Mouse (Mus musculus): ENCODE measurements at regions not wholly inside any gene's neighbourhood (a gene's known extent, or its start where the extent isn't known, plus 50 kb on each side); places are given as distances from the start of the nearest gene placed in this dataset.

DNA sequence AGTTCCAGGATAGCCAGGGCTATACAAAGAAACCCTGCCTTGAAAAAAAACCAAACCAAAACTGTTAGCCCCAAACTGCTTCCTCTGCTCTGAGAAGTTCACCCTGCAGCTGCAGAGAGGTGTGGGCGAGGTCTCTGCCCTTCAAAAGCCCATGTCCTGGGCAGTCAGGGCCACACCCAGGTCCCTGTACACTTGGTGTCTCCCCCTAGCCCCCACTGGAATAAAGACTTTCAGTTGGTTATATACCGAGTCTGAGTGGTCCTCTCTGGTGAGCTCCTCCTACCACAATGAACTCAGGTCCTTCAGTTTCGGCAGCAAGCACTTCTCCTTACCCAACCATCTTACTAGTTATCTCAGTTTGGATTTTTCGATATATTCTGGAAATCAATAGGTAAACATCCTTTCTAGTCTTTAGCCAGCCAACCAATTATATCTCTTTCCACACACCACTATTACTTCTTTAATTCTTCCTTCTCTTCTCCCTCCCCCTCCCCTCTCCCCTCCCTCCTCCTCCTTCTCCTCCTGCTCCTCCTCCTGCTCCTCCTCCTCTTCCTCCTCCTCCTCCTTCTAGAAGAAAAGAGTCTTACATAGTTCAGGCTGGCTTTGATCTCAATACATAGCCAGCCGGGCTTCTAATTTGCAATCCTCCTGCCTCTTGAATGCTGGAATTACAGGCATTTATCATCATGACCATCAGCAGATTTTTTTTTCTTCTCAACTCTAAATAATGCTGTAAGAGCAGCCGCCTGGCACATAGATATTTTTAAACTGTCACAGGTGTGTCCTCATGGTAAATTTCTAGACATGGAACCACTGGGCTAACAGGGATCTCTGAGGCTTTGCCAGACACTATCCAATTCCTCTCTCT, 103.9 kb upstream of the Max start:
- Histone ChIP-seq H3K4me1 (ENCODE audit: control insufficient read depth, insufficient read depth, low read length) (no peaks in the 10 kb centered on the region), H3K27ac (ENCODE audit: insufficient read depth, low read length) (no peak overlapping the region), H3K4me3 (ENCODE audit: insufficient read depth, low read length) (no peak overlapping the region)
- no peak for TF ChIP-seq CTCF (IDR thresholded peaks at IDR 0.05; ENCODE audit: borderline replicate concordance, insufficient read depth, low read length)
- TF ChIP-seq POLR2A (IDR thresholded peaks at IDR 0.05; ENCODE audit: low read depth, low read length): no peak

GRCm38 (mm10) chr12:77064048-77064447, 102.0 kb upstream of the Max start:
- TF ChIP-seq POLR2A (IDR thresholded peaks at IDR 0.05; ENCODE audit: low read depth, low read length) (no peak), CTCF (IDR thresholded peaks at IDR 0.05; ENCODE audit: borderline replicate concordance, insufficient read depth, low read length) (no peak)
- Histone ChIP-seq H3K27ac (ENCODE audit: insufficient read depth, low read length) (no peak overlapping the region), H3K4me3 (ENCODE audit: insufficient read depth, low read length) (no peak overlapping the region), H3K4me1 (ENCODE audit: control insufficient read depth, insufficient read depth, low read length) (peaks cover 3% of the 10 kb centered on the region; the same call in 1 of the 2 replicates)

DNA sequence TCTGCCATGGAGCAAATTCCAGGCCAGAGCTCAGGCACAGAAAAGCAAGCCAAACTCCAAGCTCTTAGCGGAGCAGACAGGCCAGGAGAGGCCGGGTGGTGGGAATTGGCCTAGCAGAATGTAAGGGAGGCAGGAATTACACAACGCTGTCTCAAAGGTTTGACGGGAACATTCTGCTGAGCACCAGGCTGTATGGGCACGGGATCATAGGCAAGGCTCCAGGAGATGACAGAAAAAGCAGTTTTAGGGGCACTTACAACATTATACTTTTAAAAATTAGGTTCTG, 99.5 kb upstream of the Max start:
- Histone ChIP-seq H3K27ac (ENCODE audit: insufficient read depth, low read length) (no peak overlapping the region), H3K4me1 (ENCODE audit: control insufficient read depth, insufficient read depth, low read length) (peaks cover 5% of the 10 kb centered on the region), H3K4me3 (ENCODE audit: insufficient read depth, low read length) (no peak overlapping the region)
- TF ChIP-seq CTCF (IDR thresholded peaks at IDR 0.05; ENCODE audit: borderline replicate concordance, insufficient read depth, low read length) (no peak), POLR2A (IDR thresholded peaks at IDR 0.05; ENCODE audit: low read depth, low read length) (no peak)

DNA sequence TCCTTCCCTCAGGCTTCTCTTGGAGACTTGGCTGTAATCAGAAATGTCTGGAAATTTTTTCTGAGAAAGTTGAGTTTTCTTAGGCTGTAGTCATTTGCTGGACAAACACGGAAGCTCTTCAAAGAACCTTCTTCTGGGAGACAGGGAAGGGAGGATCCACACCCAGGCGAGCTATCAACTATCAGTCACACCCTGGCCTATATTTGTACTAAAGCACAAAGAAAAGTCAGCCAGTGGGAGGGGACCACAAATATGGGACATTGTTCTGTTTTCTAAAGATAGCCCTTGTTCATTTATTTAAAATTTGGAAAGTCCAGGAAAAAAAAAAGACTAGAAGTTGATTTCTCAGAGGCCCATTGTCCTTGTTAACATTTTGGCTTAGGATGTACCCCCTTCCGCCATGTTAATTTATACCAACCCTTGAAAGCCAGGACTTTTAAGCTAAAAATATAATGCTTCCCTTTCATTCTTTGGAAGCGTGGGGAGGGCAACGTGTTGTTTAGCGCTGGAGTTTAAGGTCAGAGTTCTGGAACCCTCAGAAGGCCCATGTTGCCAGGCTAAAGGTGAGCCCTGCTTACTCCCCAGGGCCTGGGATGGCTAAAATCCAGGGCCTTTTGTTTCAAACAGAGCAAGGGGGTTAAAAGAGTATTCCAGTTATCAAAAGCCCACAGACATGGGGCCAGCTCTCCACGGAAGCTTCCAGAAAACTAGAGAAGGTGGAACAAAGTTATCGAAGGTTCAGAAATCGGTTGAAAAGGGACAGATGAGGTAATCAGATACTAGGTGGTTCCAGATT, 99.0 kb upstream of the Max start:
- H3K4me1 ChIP-seq (ENCODE audit: control insufficient read depth, insufficient read depth, low read length): peaks cover 5% of the 10 kb centered on the region
- H3K4me3 ChIP-seq (ENCODE audit: insufficient read depth, low read length): no peak overlapping the region
- TF ChIP-seq CTCF (IDR thresholded peaks at IDR 0.05; ENCODE audit: borderline replicate concordance, insufficient read depth, low read length) (no peak), POLR2A (IDR thresholded peaks at IDR 0.05; ENCODE audit: low read depth, low read length) (no peak)
- H3K27ac ChIP-seq (ENCODE audit: insufficient read depth, low read length): peak overlapping the region; percentile 23; the same call in 1 of the 2 replicates

GRCm38 (mm10) chr12:77060060-77060695, 98.2 kb upstream of the Max start:
- TF ChIP-seq CTCF (IDR thresholded peaks at IDR 0.05; ENCODE audit: borderline replicate concordance, insufficient read depth, low read length) (no peak), POLR2A (IDR thresholded peaks at IDR 0.05; ENCODE audit: low read depth, low read length) (no peak)
- H3K4me3 ChIP-seq (ENCODE audit: insufficient read depth, low read length): no peak overlapping the region
- peak overlapping the region; percentile 7; the same call in 1 of the 2 replicates for H3K27ac ChIP-seq (ENCODE audit: insufficient read depth, low read length)
- peaks cover 5% of the 10 kb centered on the region for H3K4me1 ChIP-seq (ENCODE audit: control insufficient read depth, insufficient read depth, low read length)

DNA sequence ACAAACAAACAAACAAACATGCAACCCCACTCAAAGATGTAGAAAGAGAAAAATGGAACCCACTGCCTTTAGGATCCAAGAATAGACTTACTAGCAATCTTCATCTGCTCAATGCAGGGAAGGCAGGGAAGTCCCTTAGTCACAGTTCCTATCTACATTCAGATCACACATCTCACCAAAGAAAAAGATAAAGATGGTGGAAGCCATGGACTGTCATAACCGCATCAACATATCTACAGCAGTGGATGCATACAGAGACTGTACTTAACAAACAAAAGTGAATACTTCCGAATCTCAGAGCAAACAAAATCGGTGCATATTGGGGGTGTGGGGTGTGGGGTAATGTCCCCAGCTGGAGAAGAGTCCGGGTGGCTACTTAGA, 97.7 kb upstream of the Max start:
- Histone ChIP-seq H3K4me1 (ENCODE audit: control insufficient read depth, insufficient read depth, low read length) (peaks cover 5% of the 10 kb centered on the region), H3K27ac (ENCODE audit: insufficient read depth, low read length) (peak overlapping the region; percentile 7; the same call in 1 of the 2 replicates), H3K4me3 (ENCODE audit: insufficient read depth, low read length) (no peak overlapping the region)
- TF ChIP-seq CTCF (IDR thresholded peaks at IDR 0.05; ENCODE audit: borderline replicate concordance, insufficient read depth, low read length) (no peak), POLR2A (IDR thresholded peaks at IDR 0.05; ENCODE audit: low read depth, low read length) (no peak)

- H3K4me3 ChIP-seq (ENCODE audit: insufficient read depth, low read length): no peak overlapping the region
- peaks cover 5% of the 10 kb centered on the region for H3K4me1 ChIP-seq (ENCODE audit: control insufficient read depth, insufficient read depth, low read length)
- H3K27ac ChIP-seq (ENCODE audit: insufficient read depth, low read length): no peak overlapping the region
- TF ChIP-seq CTCF (IDR thresholded peaks at IDR 0.05; ENCODE audit: borderline replicate concordance, insufficient read depth, low read length): no peak
- TF ChIP-seq POLR2A (IDR thresholded peaks at IDR 0.05; ENCODE audit: low read depth, low read length): no peak
Measured at GRCm38 (mm10) chr12:77058596-77059190, 96.7 kb upstream of the Max start.

- Histone ChIP-seq H3K27ac (ENCODE audit: insufficient read depth, low read length) (no peak overlapping the region), H3K4me1 (ENCODE audit: control insufficient read depth, insufficient read depth, low read length) (peaks cover 5% of the 10 kb centered on the region), H3K4me3 (ENCODE audit: insufficient read depth, low read length) (no peak overlapping the region)
- TF ChIP-seq CTCF (IDR thresholded peaks at IDR 0.05; ENCODE audit: borderline replicate concordance, insufficient read depth, low read length) (no peak), POLR2A (IDR thresholded peaks at IDR 0.05; ENCODE audit: low read depth, low read length) (no peak)
Measured at GRCm38 (mm10) chr12:77056748-77057370, 94.9 kb upstream of the Max start.

GRCm38 (mm10) chr12:77054700-77055099, 92.7 kb upstream of the Max start:
- TF ChIP-seq POLR2A (IDR thresholded peaks at IDR 0.05; ENCODE audit: low read depth, low read length) (no peak), CTCF (IDR thresholded peaks at IDR 0.05; ENCODE audit: borderline replicate concordance, insufficient read depth, low read length) (no peak)
- no peak overlapping the region for H3K27ac ChIP-seq (ENCODE audit: insufficient read depth, low read length)
- H3K4me1 ChIP-seq (ENCODE audit: control insufficient read depth, insufficient read depth, low read length): peaks cover 2% of the 10 kb centered on the region; the same call in 1 of the 2 replicates
- H3K4me3 ChIP-seq (ENCODE audit: insufficient read depth, low read length): no peak overlapping the region
